ENCODE assay signal across 10 mouse cellular contexts in the genomic region with DNA sequence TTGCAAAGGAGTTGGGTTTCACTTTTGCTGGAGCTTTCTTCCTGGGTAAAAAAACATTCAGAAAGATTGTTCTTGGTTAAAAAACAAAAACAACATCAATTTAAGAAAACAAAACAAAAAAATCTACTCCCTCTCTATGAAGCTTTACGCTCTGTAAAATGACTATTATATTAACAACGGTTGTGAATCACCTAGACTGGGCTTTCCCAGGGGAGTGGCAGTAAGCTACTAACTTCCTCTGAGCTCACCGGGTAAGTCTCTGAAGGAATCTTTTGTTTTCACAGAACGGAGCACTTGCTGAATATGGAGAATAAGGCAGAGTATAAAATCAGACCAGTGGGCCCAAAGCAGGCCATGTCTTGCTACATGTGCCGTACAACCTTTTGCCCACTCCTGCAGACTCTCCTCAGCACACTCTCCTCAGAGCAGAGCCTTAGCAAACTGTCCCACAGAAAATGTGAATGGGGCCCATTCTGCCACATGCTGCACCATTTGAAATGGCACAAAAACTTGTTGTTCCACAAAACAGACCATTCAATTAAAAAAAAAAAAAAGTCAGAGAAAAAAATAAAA.
A peak's percentile ranks its signal among the peaks of the same experiment; 100 is the strongest.
DNase-seq lines count a peak whose midpoint lies in the region; ATAC-seq lines count a peak whose summit lies in the region.
"Had no signal": no experiment of that assay in that cellular context is flagged by ENCODE, and none has a peak within 500 bp of the region (broad histone marks: within the 10 kb centered on the region; RNA-seq: fewer than 3 reads in every experiment).

No protein-coding gene starts in this region.

- WGBS in hindbrain, embryonic 10.5 days: 32% methylated on average over 5 of the region's 5 CpGs
- 16% methylated on average over 5 of the region's 5 CpGs for WGBS in hindbrain, embryonic 13.5 days
- 31% methylated on average over 5 of the region's 5 CpGs for WGBS in embryonic facial prominence, embryonic 10.5 days
- 20% methylated on average over 5 of the region's 5 CpGs for WGBS in hindbrain, embryonic 14.5 days
- 10% methylated on average over 5 of the region's 5 CpGs for WGBS in neural tube, embryonic 12.5 days
- WGBS in liver, embryonic 11.5 days: 61% methylated on average over 5 of the region's 5 CpGs

- H3K36me3 ChIP-seq in hindbrain, embryonic 10.5 days: no peaks in the 10 kb centered on the region
- no peaks in the 10 kb centered on the region for H3K36me3 ChIP-seq in hindbrain, embryonic 13.5 days
- H3K36me3 ChIP-seq in embryonic facial prominence, embryonic 10.5 days (replicated peaks): no peaks in the 10 kb centered on the region
- H3K36me3 ChIP-seq in hindbrain, embryonic 14.5 days (replicated peaks; ENCODE audit: control insufficient read depth, insufficient read depth): no peaks in the 10 kb centered on the region
- H3K36me3 ChIP-seq in neural tube, embryonic 12.5 days: no peaks in the 10 kb centered on the region
- no peaks in the 10 kb centered on the region for H3K36me3 ChIP-seq in liver, embryonic 11.5 days (ENCODE audit: control insufficient read depth, insufficient read depth, low read length)

- H3K4me1 ChIP-seq in hindbrain, embryonic 10.5 days (replicated peaks): peaks cover 42% of the 10 kb centered on the region
- 0 out of 2 replicates have a peak, but pooled peaks cover 3% of the 10 kb centered on the region for H3K4me1 ChIP-seq in hindbrain, embryonic 13.5 days (replicated peaks)
- peaks cover 15% of the 10 kb centered on the region for H3K4me1 ChIP-seq in embryonic facial prominence, embryonic 10.5 days
- H3K4me1 ChIP-seq in hindbrain, embryonic 14.5 days (replicated peaks; ENCODE audit: control insufficient read depth, insufficient read depth, low read length): no peaks in the 10 kb centered on the region
- H3K4me1 ChIP-seq in neural tube, embryonic 12.5 days: peaks cover 9% of the 10 kb centered on the region
- H3K4me1 ChIP-seq in liver, embryonic 11.5 days (replicated peaks; ENCODE audit: control insufficient read depth, insufficient read depth, low read length): no peaks in the 10 kb centered on the region

- H3K9ac ChIP-seq in hindbrain, embryonic 13.5 days: no peak overlapping the region
- no peak overlapping the region for H3K9ac ChIP-seq in hindbrain, embryonic 14.5 days
- H3K9ac ChIP-seq in neural tube, embryonic 12.5 days: no peak overlapping the region
- no peak overlapping the region for H3K9ac ChIP-seq in liver, embryonic 11.5 days (ENCODE audit: low read depth, low read length)

- ATAC-seq in hindbrain, embryonic 13.5 days (ENCODE audit: low FRiP score): no peak
- no peak for ATAC-seq in hindbrain, embryonic 14.5 days (ENCODE audit: low FRiP score)
- 0 out of 2 replicates have a peak, but pooled peaks have one; percentile 31 for ATAC-seq in neural tube, embryonic 12.5 days (ENCODE audit: low FRiP score, low read depth)
- no peak for ATAC-seq in liver, embryonic 11.5 days (replicated peaks; ENCODE audit: low FRiP score)

- DNase-seq in hindbrain, embryonic 10.5 days (ENCODE audit: low spot score): peak; percentile 7
- no peak for DNase-seq in embryonic facial prominence, embryonic 10.5 days (ENCODE audit: low spot score)
- DNase-seq in hindbrain, embryonic 14.5 days (ENCODE audit: low spot score): no peak
- no peak for DNase-seq in liver, embryonic 11.5 days (ENCODE audit: low spot score)
- DNase-seq in testis, postnatal 10 days (ENCODE audit: low spot score): no peak
- DNase-seq: adrenal gland, postnatal 25 days; gastrocnemius, postnatal 36 days; thymus, postnatal 14 days had no signal

- H3K27ac ChIP-seq in hindbrain, embryonic 10.5 days: peak overlapping the region; percentile 84
- no peak overlapping the region for H3K27ac ChIP-seq in hindbrain, embryonic 13.5 days
- peak overlapping the region; percentile 52 for H3K27ac ChIP-seq in embryonic facial prominence, embryonic 10.5 days (replicated peaks)
- H3K27ac ChIP-seq in hindbrain, embryonic 14.5 days: peak overlapping the region; percentile 28; the same call in 1 of the 2 replicates
- H3K27ac ChIP-seq in neural tube, embryonic 12.5 days: no peak overlapping the region
- no peak overlapping the region for H3K27ac ChIP-seq in liver, embryonic 11.5 days (ENCODE audit: low read depth, low read length)

- no peaks in the 10 kb centered on the region for H3K9me3 ChIP-seq in hindbrain, embryonic 10.5 days
- H3K9me3 ChIP-seq in hindbrain, embryonic 13.5 days: no peaks in the 10 kb centered on the region
- no peaks in the 10 kb centered on the region for H3K9me3 ChIP-seq in embryonic facial prominence, embryonic 10.5 days
- H3K9me3 ChIP-seq in hindbrain, embryonic 14.5 days (ENCODE audit: control insufficient read depth, low read length): no peaks in the 10 kb centered on the region
- H3K9me3 ChIP-seq in neural tube, embryonic 12.5 days: no peaks in the 10 kb centered on the region
- H3K9me3 ChIP-seq in liver, embryonic 11.5 days (ENCODE audit: control insufficient read depth, low read length): no peaks in the 10 kb centered on the region

- no peaks in the 10 kb centered on the region for H3K27me3 ChIP-seq in hindbrain, embryonic 10.5 days (ENCODE audit: insufficient read depth, poor library complexity, severe bottlenecking)
- H3K27me3 ChIP-seq in hindbrain, embryonic 13.5 days: no peaks in the 10 kb centered on the region
- no peaks in the 10 kb centered on the region for H3K27me3 ChIP-seq in embryonic facial prominence, embryonic 10.5 days (replicated peaks; ENCODE audit: low read depth, poor library complexity, severe bottlenecking)
- H3K27me3 ChIP-seq in hindbrain, embryonic 14.5 days (ENCODE audit: control insufficient read depth, insufficient read depth, low read length): no peaks in the 10 kb centered on the region
- H3K27me3 ChIP-seq in neural tube, embryonic 12.5 days (replicated peaks): no peaks in the 10 kb centered on the region
- no peaks in the 10 kb centered on the region for H3K27me3 ChIP-seq in liver, embryonic 11.5 days (replicated peaks; ENCODE audit: control insufficient read depth, insufficient read depth, low read length)

- no peak overlapping the region for H3K4me2 ChIP-seq in hindbrain, embryonic 13.5 days
- no peak overlapping the region for H3K4me2 ChIP-seq in hindbrain, embryonic 14.5 days (replicated peaks)
- peak overlapping the region; percentile 22; the same call in 1 of the 2 replicates for H3K4me2 ChIP-seq in neural tube, embryonic 12.5 days (replicated peaks)
- H3K4me2 ChIP-seq in liver, embryonic 11.5 days: no peak overlapping the region

- no peak overlapping the region for H3K4me3 ChIP-seq in hindbrain, embryonic 10.5 days
- H3K4me3 ChIP-seq in hindbrain, embryonic 13.5 days: no peak overlapping the region
- H3K4me3 ChIP-seq in embryonic facial prominence, embryonic 10.5 days: no peak overlapping the region
- H3K4me3 ChIP-seq in hindbrain, embryonic 14.5 days (replicated peaks; ENCODE audit: low read length): no peak overlapping the region
- H3K4me3 ChIP-seq in neural tube, embryonic 12.5 days: no peak overlapping the region
- H3K4me3 ChIP-seq in liver, embryonic 11.5 days (ENCODE audit: low read depth, low read length): no peak overlapping the region

Comparison
In these comparisons a context has a peak if more than half of its experiments do, and no peak if none do; other contexts are left out.
1. H3K27ac ChIP-seq: peak in hindbrain, embryonic 10.5 days (single experiment), embryonic facial prominence, embryonic 10.5 days (single experiment) and hindbrain, embryonic 14.5 days (single experiment); none in hindbrain, embryonic 13.5 days (single experiment), neural tube, embryonic 12.5 days (single experiment) and liver, embryonic 11.5 days (single experiment).